Mouse (Mus musculus) neural tube, embryonic 11.5 days (tissue): ENCODE data around the gene Cc2d1b. TPM values are rescaled to one million over a fixed set of nuclear protein-coding genes. Genes with fewer than 3 reads are reported as not detected.

ENCODE experiments used
- ATAC-seq: fragments of 200-750 bp; cut with Nextera tagmentation; 2 replicates; pipeline ENCODE4 v1.8.0; 2017; ENCODE audit warnings: moderate number of reproducible peaks, mild to moderate bottlenecking, moderate TSS enrichment, moderate library complexity; ENCODE audit not compliant: insufficient read depth, low FRiP score, low TSS enrichment
- DNase-seq: peaks from one replicate; pipeline ENCODE4 v3.0.0-alpha.2; 2015; ENCODE audit warnings: low spot score
- H3K27ac ChIP-seq: fragments of 300-500 bp; sonication (generic); 2 replicates; pipeline ENCODE4 v1.5.1; 2014; ENCODE audit warnings: low read depth, mild to moderate bottlenecking, low read length
- H3K27me3 ChIP-seq: fragments of 300-500 bp; sonication (generic); 2 replicates; pipeline ENCODE4 v1.6.1; 2014; ENCODE audit warnings: mild to moderate bottlenecking, low read length, mixed read lengths; ENCODE audit not compliant: control insufficient read depth, insufficient read depth
- H3K36me3 ChIP-seq: fragments of 300-500 bp; sonication (generic); 2 replicates; pipeline ENCODE4 v1.6.1; 2014; ENCODE audit warnings: mild to moderate bottlenecking, low read length, moderate library complexity, mixed read lengths; ENCODE audit not compliant: control insufficient read depth, insufficient read depth
- H3K4me1 ChIP-seq: fragments of 300-500 bp; sonication (generic); 2 replicates; pipeline ENCODE4 v1.6.1; 2014; ENCODE audit warnings: low read length, mixed read lengths; ENCODE audit not compliant: control insufficient read depth, insufficient read depth
- H3K4me2 ChIP-seq: fragments of 300-500 bp; sonication (generic); 2 replicates; pipeline ENCODE4 v1.6.1; 2014; ENCODE audit warnings: low read depth, mild to moderate bottlenecking, moderate library complexity
- H3K4me3 ChIP-seq: fragments of 300-500 bp; sonication (generic); 2 replicates; pipeline ENCODE4 v1.5.1; 2014; ENCODE audit warnings: low read depth, low read length
- H3K9ac ChIP-seq: fragments of 300-500 bp; sonication (generic); 2 replicates; pipeline ENCODE4 v1.6.1; 2014; ENCODE audit warnings: mild to moderate bottlenecking, low read length
- H3K9me3 ChIP-seq: fragments of 300-500 bp; sonication (generic); 2 replicates; pipeline ENCODE4 v1.6.1; 2016; ENCODE audit warnings: low read length; ENCODE audit not compliant: control insufficient read depth
- WGBS: fragments of 180-500 bp; shearing (Covaris S2); extraction: QIAGEN DNeasy Blood & Tissue Kit; methylation state at CpG from one replicate; pipeline ENCODE4 v1.1.7; 2014; 5-methylcytosine and 5-hydroxymethylcytosine counted together
- polyA plus RNA-seq: library from polyadenylated mRNA; unstranded; fragments of >200 nt; fragmentation: Nextera tagmentation; extraction: Ambion mirVana; gene quantifications from 2 replicates; pipeline ENCODE4 v1.2.1, GENCODE M21; 2014

Cc2d1b gene
- polyA plus RNA-seq, 1 experiment from 2014 or later: 17.5 TPM

DNA sequence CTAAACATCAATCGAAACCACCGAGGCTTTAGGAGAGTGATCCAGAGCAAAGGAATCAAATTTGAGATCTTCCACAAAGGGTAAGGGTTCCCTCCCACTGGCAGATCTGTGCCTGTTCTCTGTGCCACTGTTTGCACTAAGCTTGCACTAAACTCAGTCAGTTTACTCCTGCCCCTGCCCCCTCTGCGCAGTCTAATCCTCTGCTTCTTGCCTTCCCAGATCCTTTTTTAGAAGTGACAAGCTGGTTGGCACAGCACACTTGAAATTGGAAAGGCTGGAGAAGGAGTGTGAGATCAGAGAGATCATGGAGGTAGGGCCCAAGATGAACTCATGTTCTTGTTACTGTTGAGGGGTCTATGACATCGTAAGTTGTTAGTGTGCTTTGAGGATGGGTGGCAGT lies 11.9 kb downstream of the Cc2d1b start:
- no peaks in the 10 kb centered on the region for H3K4me1 ChIP-seq
- H3K27ac ChIP-seq: no peak overlapping the region
- no peak overlapping the region for H3K4me2 ChIP-seq
- DNase-seq (no peak), ATAC-seq (no peak)
- H3K36me3 ChIP-seq: peaks cover 7% of the 10 kb centered on the region; the same call in 1 of the 2 replicates
- H3K27me3 ChIP-seq: no peaks in the 10 kb centered on the region
- WGBS: 92% methylated on average over 4 of the region's 4 CpGs
- H3K4me3 ChIP-seq: no peak overlapping the region
- no peaks in the 10 kb centered on the region for H3K9me3 ChIP-seq
- H3K9ac ChIP-seq: no peak overlapping the region

DNA sequence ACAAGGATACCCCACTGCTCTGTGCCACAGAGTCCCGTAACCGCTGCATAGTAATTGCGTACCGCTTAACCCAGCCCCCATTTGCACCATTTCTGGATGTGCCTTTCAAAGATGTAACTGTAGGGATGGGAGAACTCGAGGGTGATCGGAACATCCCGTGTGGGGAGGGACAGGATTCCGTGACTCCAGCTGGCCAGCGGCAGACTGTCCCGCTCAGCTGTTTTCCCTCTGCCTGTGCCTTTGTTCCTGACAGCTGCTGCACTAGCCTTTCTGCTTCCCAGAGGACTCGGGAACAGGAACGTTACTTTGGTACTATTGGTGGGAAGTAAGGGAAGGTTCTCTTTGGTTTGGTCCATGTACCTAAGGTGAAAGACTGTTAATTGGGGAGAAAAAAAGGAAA lies 14.0 kb downstream of the Cc2d1b start:
- Histone ChIP-seq H3K4me2 (no peak overlapping the region), H3K9me3 (no peaks in the 10 kb centered on the region), H3K27me3 (no peaks in the 10 kb centered on the region), H3K27ac (no peak overlapping the region), H3K36me3 (peaks cover 5% of the 10 kb centered on the region; the same call in 1 of the 2 replicates), H3K9ac (no peak overlapping the region), H3K4me3 (no peak overlapping the region), H3K4me1 (no peaks in the 10 kb centered on the region)
- DNase-seq: peak; percentile 17
- no peak for ATAC-seq
- 85% methylated on average over 12 of the region's 12 CpGs for WGBS

DNA sequence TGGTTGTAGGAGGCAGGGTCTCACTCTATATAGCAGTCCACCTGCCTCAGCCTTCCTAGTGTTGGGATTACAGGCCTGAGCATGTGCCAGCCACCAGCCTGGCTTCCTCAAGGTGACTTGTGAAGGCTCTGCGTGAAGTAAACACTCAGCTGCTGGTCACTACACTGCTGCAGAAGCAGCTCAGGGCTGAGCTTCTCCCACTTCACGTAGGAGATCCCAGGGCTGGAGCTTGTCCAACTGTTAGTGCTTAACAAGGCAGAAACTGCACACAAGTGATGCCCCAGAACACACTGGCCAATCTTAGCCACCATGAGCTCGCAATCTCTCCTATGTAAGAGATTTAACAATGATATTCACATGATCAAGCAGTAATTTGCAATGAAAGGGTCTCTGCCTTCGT lies 15.0 kb downstream of the Cc2d1b start:
- ATAC-seq (no peak), DNase-seq (no peak)
- Histone ChIP-seq H3K36me3 (peaks cover 5% of the 10 kb centered on the region; the same call in 1 of the 2 replicates), H3K9me3 (no peaks in the 10 kb centered on the region), H3K4me3 (no peak overlapping the region), H3K4me2 (no peak overlapping the region), H3K27ac (no peak overlapping the region), H3K4me1 (no peaks in the 10 kb centered on the region), H3K9ac (no peak overlapping the region), H3K27me3 (no peaks in the 10 kb centered on the region)
- WGBS: 63% methylated on average over 4 of the region's 4 CpGs

DNA sequence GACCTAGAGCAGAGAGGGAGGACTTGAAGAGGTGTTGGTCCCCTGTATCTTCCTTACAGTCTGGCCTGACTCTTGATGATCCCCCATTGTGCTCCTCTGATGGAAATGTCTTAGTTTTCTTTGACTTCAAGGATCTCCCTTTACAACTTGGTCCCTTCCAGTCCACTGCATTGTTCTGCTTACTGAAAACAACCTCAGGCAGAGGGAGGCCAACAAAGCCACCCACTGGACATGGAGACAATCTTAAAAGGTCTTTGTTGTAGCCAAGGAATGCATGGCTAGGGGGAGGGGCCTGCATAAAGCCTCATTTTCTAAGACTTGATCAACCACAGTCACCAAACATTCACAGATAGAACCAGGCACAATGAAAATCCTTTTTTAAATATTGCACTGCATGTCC lies 15.4 kb downstream of the Cc2d1b start:
- Histone ChIP-seq H3K36me3 (peaks cover 4% of the 10 kb centered on the region; the same call in 1 of the 2 replicates), H3K4me2 (no peak overlapping the region), H3K9me3 (no peaks in the 10 kb centered on the region), H3K27me3 (no peaks in the 10 kb centered on the region), H3K4me1 (no peaks in the 10 kb centered on the region), H3K4me3 (no peak overlapping the region), H3K27ac (no peak overlapping the region), H3K9ac (no peak overlapping the region)
- DNase-seq (no peak), ATAC-seq (no peak)

DNA sequence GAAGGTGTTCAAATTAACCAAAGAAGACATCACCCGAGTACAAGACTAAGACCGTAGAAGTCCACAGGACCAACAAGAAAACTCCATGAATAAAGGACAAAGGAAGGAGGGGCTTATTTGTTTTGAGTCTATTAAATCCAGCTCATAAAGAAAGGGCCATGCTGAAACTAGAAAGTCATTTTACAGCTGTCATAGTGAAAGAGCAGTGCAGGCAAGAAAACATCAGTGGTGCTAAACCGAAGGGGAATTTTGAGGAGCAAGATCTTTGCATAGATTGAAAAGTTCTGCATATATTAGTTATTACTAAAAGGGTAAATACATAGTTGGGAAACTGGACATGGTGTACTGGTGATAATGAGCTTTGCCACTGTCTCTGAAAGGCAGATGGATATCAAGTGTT lies 18.0 kb downstream of the Cc2d1b start:
- WGBS: 91% methylated on average over 3 of the region's 3 CpGs
- Histone ChIP-seq H3K4me2 (no peak overlapping the region), H3K27me3 (no peaks in the 10 kb centered on the region), H3K9me3 (no peaks in the 10 kb centered on the region), H3K9ac (no peak overlapping the region), H3K36me3 (peaks cover 6% of the 10 kb centered on the region; the same call in 1 of the 2 replicates), H3K4me1 (no peaks in the 10 kb centered on the region), H3K27ac (no peak overlapping the region), H3K4me3 (no peak overlapping the region)
- DNase-seq (no peak), ATAC-seq (no peak)

DNA sequence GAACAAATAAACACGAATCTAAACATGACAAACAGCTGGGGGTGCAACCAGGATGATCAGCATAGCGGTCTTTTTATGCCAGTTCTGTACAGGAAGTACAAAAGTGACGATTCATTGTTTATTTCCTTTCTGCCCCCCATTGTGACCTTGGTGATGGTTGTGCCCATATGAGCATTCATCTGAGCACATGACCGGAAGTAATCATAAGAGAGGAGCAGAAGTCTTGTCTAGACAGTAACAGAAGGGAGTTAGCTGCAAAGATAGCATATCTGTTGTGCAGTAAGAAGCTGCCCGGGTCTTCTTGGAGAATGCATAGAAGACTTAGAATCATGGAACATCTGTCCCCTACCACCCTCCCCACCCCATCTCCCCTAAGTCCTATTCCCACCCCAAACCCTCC lies 19.0 kb downstream of the Cc2d1b start:
- peaks cover 3% of the 10 kb centered on the region; the same call in 1 of the 2 replicates for H3K36me3 ChIP-seq
- no peak overlapping the region for H3K4me3 ChIP-seq
- H3K4me2 ChIP-seq: no peak overlapping the region
- 84% methylated on average over 5 of the region's 5 CpGs for WGBS
- H3K9me3 ChIP-seq: no peaks in the 10 kb centered on the region
- DNase-seq (no peak), ATAC-seq (no peak)
- no peaks in the 10 kb centered on the region for H3K4me1 ChIP-seq
- H3K9ac ChIP-seq: no peak overlapping the region
- H3K27me3 ChIP-seq: no peaks in the 10 kb centered on the region
- no peak overlapping the region for H3K27ac ChIP-seq

DNA sequence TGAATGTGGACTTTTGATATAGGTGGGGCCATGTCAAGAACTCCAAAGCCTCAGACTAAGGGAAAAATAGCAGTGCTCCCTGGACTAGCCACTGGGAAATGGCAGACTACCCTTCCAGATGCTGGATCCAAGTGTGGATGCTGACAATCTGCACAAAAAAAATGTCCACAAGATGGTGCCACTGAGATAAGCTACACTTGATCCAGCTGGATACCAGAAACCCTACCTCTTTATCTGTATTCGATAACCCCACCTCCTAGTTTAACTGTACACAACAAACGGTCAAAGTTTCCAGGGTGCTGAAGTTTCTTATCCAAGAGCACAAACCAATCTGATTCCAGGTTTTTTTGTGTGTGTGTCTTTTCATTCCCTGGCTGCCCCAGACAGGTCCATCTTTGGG lies 44.7 kb downstream of the Cc2d1b start:
- peak; percentile 24 for DNase-seq
- 84% methylated on average over 2 of the region's 2 CpGs for WGBS
- H3K9me3 ChIP-seq: no peaks in the 10 kb centered on the region
- no peaks in the 10 kb centered on the region for H3K4me1 ChIP-seq
- no peak for ATAC-seq
- H3K36me3 ChIP-seq: no peaks in the 10 kb centered on the region
- no peak overlapping the region for H3K4me3 ChIP-seq
- H3K9ac ChIP-seq: no peak overlapping the region
- H3K27ac ChIP-seq: no peak overlapping the region
- no peak overlapping the region for H3K4me2 ChIP-seq
- no peaks in the 10 kb centered on the region for H3K27me3 ChIP-seq

Other genes starting within 250 kb of the Cc2d1b start
- gene Shisal2a, start 236.6 kb upstream of the Cc2d1b start, polyA plus RNA-seq: 2.7 and 4.3 TPM in 2 replicates
- 51.3 and 51.7 TPM in 2 replicates for gene Gpx7, start 213.0 kb upstream of the Cc2d1b start, polyA plus RNA-seq
- 66.8 and 68.0 TPM in 2 replicates for gene Tut4, start 160.5 kb upstream of the Cc2d1b start, polyA plus RNA-seq
- gene Prpf38a, start 40.6 kb upstream of the Cc2d1b start, polyA plus RNA-seq: 114 and 119 TPM in 2 replicates
- 15.2 and 16.5 TPM in 2 replicates for gene Orc1, start 40.5 kb upstream of the Cc2d1b start, polyA plus RNA-seq
- gene 3110021N24Rik, start 99.7 kb downstream of the Cc2d1b start, polyA plus RNA-seq: 0.45 and 1.4 TPM in 2 replicates
- 3.6 and 3.8 TPM in 2 replicates for gene Zfyve9, start 160.9 kb downstream of the Cc2d1b start, polyA plus RNA-seq
- gene Btf3l4, start 213.7 kb downstream of the Cc2d1b start, polyA plus RNA-seq: 235 and 243 TPM in 2 replicates
- 104 and 105 TPM in 2 replicates for gene Txndc12, start 214.7 kb downstream of the Cc2d1b start, polyA plus RNA-seq
- 49.4 and 49.7 TPM in 2 replicates for gene Kti12, start 227.8 kb downstream of the Cc2d1b start, polyA plus RNA-seq
- 1.1 and 2.5 TPM in 2 replicates for gene A730015C16Rik, start 228.7 kb downstream of the Cc2d1b start, polyA plus RNA-seq